Mouse (Mus musculus): ENCODE measurements around the gene Tcf21. TPM values are rescaled to one million over a fixed set of nuclear protein-coding genes. Genes with fewer than 3 reads are reported as not detected.
A peak's percentile ranks its signal among the peaks of the same experiment; 100 is the strongest.

Gene Tcf21
- polyA plus RNA-seq, 1 experiment from 2014 or later, result 750 TPM

DNA sequence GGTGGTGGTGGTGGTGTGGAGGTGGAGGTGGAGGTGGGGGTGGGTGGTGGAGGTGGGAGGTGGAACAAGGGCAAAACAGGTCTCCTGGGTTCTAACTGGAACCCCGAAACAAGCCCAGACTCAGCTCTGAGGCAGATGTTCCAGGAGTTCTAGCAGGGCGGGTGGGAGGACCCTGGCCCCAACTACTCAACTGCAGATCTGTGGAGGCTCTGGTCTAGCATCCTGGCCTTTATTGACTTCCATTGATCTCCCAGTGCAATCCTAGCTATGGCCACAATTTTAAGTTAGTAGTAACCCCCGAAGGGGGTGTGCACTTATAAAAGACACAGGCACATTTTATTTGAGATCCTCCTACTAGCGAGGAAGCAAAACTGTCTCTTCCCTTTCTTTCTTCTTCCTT lies 2.0 kb downstream of the Tcf21 start:
- DNase-seq (ENCODE audit: low spot score), result peak; percentile 49
- H3K4me3 ChIP-seq (ENCODE audit: low read depth, low read length), result peak overlapping the region; percentile 56
- WGBS, result 18% methylated on average over 4 of the region's 4 CpGs
- peaks cover 14% of the 10 kb centered on the region for H3K27me3 ChIP-seq (replicated peaks; ENCODE audit: insufficient read depth, low read length)
- H3K4me2 ChIP-seq (replicated peaks; ENCODE audit: low read depth, low read length), result peak overlapping the region; percentile 34
- H3K4me1 ChIP-seq (ENCODE audit: insufficient read depth, low read depth, low read length), result peaks cover under 1% of the 10 kb centered on the region; the same call in 1 of the 2 replicates
- ATAC-seq, result peak; percentile 7; the same call in 1 of the 2 replicates
- no peaks in the 10 kb centered on the region for H3K36me3 ChIP-seq (ENCODE audit: insufficient read depth, low read length)
- no peak for TF ChIP-seq CTCF (IDR thresholded peaks at IDR 0.05)
- TF ChIP-seq EP300 (IDR thresholded peaks at IDR 0.05), result no peak
- no peaks in the 10 kb centered on the region for H3K9me3 ChIP-seq (ENCODE audit: low read length)
- H3K9ac ChIP-seq (replicated peaks; ENCODE audit: low read depth), result peak overlapping the region; percentile 60
- H3K27ac ChIP-seq (ENCODE audit: low read length), result peak overlapping the region; percentile 85

DNA sequence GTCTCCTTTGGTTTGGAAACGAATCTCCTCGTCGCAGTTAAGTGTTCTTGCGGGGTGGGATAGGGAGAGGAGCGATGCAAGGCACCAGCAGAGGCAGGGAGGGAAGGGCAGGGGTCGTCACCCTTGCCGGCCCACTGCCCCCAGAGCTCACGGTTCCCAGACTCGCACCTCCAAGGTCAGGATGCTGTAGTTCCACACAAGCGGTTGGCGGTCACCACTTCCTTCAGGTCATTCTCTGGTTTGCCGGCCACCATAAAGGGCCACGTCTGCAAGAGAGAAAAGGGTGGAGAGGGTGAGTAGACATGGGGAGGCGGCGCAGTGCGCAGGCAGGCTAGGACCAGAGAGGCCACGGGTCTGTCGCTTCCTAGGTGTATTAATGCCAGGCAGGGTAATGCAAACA lies 2.4 kb downstream of the Tcf21 start:
- H3K27ac ChIP-seq (ENCODE audit: low read length), result peak overlapping the region; percentile 85
- H3K36me3 ChIP-seq (ENCODE audit: insufficient read depth, low read length), result no peaks in the 10 kb centered on the region
- H3K4me3 ChIP-seq (ENCODE audit: low read depth, low read length), result peak overlapping the region; percentile 56
- H3K9ac ChIP-seq (replicated peaks; ENCODE audit: low read depth), result peak overlapping the region; percentile 60
- H3K9me3 ChIP-seq (ENCODE audit: low read length), result no peaks in the 10 kb centered on the region
- ATAC-seq (peak; percentile 10), DNase-seq (ENCODE audit: low spot score) (peak; percentile 40)
- H3K4me2 ChIP-seq (replicated peaks; ENCODE audit: low read depth, low read length), result peak overlapping the region; percentile 34
- TF ChIP-seq EP300 (IDR thresholded peaks at IDR 0.05), result no peak
- TF ChIP-seq CTCF (IDR thresholded peaks at IDR 0.05), result no peak
- 8% methylated on average over 18 of the region's 18 CpGs for WGBS
- H3K27me3 ChIP-seq (replicated peaks; ENCODE audit: insufficient read depth, low read length), result peaks cover 11% of the 10 kb centered on the region
- no peaks in the 10 kb centered on the region; the same call in 1 of the 2 replicates for H3K4me1 ChIP-seq (ENCODE audit: insufficient read depth, low read depth, low read length)

DNA sequence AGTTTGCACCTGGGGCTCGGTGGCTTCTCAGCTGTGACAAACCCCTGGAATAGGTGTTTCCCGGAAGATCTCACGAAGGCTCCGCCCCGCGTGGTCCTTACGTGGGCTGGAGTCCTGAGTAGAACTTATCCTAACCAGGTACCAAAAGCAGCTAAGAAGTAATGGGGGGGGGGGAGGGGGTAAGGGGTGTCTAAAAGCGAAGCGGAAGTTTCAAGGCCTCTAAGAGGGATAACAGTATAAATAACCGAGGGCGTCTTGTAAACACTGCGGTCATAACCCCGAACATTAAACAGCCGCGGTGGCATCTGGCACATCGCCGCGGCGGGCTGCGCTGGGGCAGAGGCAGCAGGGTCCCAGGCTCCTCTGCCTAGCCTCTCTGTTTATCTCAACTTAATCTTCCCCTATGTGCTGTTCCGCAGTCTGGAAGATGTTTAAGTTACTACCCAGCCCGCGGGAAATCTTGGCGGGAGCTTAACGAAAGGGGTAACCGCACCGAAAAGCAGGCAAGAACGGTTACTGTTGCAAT lies 3.7 kb downstream of the Tcf21 start:
- no peaks in the 10 kb centered on the region for H3K9me3 ChIP-seq (ENCODE audit: low read length)
- TF ChIP-seq EP300 (IDR thresholded peaks at IDR 0.05), result peak; percentile 18; the same call in 1 of the 2 replicates
- TF ChIP-seq CTCF (IDR thresholded peaks at IDR 0.05), result no peak
- ATAC-seq, result 0 out of 2 replicates have a peak, but pooled peaks have one; percentile 13
- H3K27me3 ChIP-seq (replicated peaks; ENCODE audit: insufficient read depth, low read length), result peaks cover 15% of the 10 kb centered on the region
- peak; percentile 50 for DNase-seq (ENCODE audit: low spot score)
- peak overlapping the region; percentile 68 for H3K9ac ChIP-seq (replicated peaks; ENCODE audit: low read depth)
- no peaks in the 10 kb centered on the region for H3K4me1 ChIP-seq (ENCODE audit: insufficient read depth, low read depth, low read length)
- H3K4me3 ChIP-seq (ENCODE audit: low read depth, low read length), result peak overlapping the region; percentile 40
- H3K27ac ChIP-seq (ENCODE audit: low read length), result peak overlapping the region; percentile 78
- under 1% methylated on average over 28 of the region's 28 CpGs for WGBS
- peak overlapping the region; percentile 51 for H3K4me2 ChIP-seq (replicated peaks; ENCODE audit: low read depth, low read length)
- no peaks in the 10 kb centered on the region for H3K36me3 ChIP-seq (ENCODE audit: insufficient read depth, low read length)

DNA sequence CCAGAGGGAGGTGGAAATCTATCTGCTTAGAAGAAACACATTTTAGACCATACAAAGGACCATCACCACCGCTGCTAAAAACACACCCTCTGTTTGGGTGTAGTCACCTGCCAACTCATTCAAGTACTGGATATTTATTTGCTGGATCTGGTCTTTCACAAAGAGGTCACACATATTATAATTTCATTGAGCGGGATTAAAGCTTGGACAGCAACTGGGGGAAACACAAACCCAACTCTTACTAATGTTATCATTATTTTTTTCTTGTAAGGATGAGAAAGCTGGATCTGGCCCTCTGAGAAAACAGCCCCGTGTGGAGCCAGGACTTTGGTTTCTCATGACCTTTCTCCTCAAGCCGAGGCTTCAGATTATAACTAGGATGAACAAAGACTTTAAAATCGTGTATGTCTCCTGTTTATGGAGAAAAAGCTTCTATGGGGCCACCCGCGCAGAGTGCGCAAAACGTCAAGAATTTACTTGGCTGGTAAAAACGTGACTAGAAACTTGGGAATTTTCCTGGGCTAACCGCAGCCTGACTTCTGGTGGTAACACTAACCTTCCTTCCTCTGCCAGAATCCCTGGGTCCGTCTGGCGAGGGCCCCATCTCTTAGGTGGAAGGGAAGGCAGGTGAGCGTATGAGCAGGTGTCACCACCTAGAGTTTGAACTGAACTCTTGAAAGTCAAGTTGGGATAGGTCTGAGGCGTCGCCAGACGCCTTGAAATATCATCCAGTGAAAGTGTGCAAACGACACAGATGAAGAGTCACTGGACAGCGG lies 4.3 kb downstream of the Tcf21 start:
- DNase-seq (ENCODE audit: low spot score), result no peak
- Histone ChIP-seq H3K9me3 (ENCODE audit: low read length) (no peaks in the 10 kb centered on the region), H3K9ac (replicated peaks; ENCODE audit: low read depth) (peak overlapping the region; percentile 68), H3K27ac (ENCODE audit: low read length) (peak overlapping the region; percentile 78), H3K36me3 (ENCODE audit: insufficient read depth, low read length) (no peaks in the 10 kb centered on the region), H3K4me2 (replicated peaks; ENCODE audit: low read depth, low read length) (peak overlapping the region; percentile 51), H3K4me3 (ENCODE audit: low read depth, low read length) (peak overlapping the region; percentile 40), H3K27me3 (replicated peaks; ENCODE audit: insufficient read depth, low read length) (peaks cover 15% of the 10 kb centered on the region), H3K4me1 (ENCODE audit: insufficient read depth, low read depth, low read length) (no peaks in the 10 kb centered on the region)
- WGBS, result 7% methylated on average over 19 of the region's 19 CpGs
- TF ChIP-seq CTCF (IDR thresholded peaks at IDR 0.05) (no peak), EP300 (IDR thresholded peaks at IDR 0.05) (no peak)
- no peak for ATAC-seq

DNA sequence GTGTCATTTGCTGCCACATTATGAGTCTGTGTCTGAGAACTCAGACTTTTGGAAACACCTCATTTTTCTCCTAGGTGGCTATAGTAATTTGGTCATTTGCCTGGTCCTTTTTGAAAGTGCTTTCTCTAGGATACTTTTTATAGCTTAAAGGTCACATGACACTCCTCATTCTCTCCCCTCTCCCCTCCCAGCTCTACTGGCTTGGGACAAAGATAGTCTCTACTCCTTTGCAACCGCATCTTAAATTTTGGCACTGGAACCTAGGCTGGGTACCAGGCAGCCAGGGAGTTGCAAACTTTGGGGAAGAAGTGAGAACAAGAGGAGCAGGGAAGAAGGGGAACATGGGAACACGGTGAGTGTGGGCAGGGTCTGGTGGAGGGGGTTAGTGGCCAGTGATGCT lies 5.2 kb downstream of the Tcf21 start:
- H3K27ac ChIP-seq (ENCODE audit: low read length), result peak overlapping the region; percentile 78; the same call in 1 of the 2 replicates
- no peaks in the 10 kb centered on the region for H3K9me3 ChIP-seq (ENCODE audit: low read length)
- WGBS, result 2% methylated on average over 2 of the region's 2 CpGs
- ATAC-seq (peak; percentile 37), DNase-seq (ENCODE audit: low spot score) (peak; percentile 67)
- no peaks in the 10 kb centered on the region for H3K4me1 ChIP-seq (ENCODE audit: insufficient read depth, low read depth, low read length)
- no peaks in the 10 kb centered on the region for H3K36me3 ChIP-seq (ENCODE audit: insufficient read depth, low read length)
- peaks cover 12% of the 10 kb centered on the region for H3K27me3 ChIP-seq (replicated peaks; ENCODE audit: insufficient read depth, low read length)
- peak overlapping the region; percentile 40 for H3K4me3 ChIP-seq (ENCODE audit: low read depth, low read length)
- H3K9ac ChIP-seq (replicated peaks; ENCODE audit: low read depth), result 0 out of 2 replicates have a peak overlapping the region, but pooled peaks have one; percentile 68
- peak overlapping the region; percentile 51; the same call in 1 of the 2 replicates for H3K4me2 ChIP-seq (replicated peaks; ENCODE audit: low read depth, low read length)
- TF ChIP-seq CTCF (IDR thresholded peaks at IDR 0.05) (no peak), EP300 (IDR thresholded peaks at IDR 0.05) (no peak)

DNA sequence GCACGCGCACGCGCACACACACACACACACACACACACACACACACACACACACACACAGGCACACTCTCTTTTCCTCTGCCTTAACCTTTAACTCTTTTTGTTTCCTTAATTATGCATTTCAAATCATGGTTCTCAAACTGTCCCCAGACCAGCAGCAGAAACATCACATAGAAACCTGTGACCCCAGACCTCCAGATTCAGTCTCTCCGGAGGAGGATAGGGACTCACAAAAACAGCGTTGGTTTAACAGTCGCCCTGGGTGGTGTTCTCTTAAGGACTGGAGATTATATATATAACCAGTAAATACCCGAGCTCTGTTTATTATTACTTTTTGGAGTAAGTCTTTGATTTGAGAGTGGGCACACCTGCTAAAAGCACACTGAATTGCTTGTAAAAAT lies 5.7 kb downstream of the Tcf21 start:
- Histone ChIP-seq H3K9me3 (ENCODE audit: low read length) (no peaks in the 10 kb centered on the region), H3K4me1 (ENCODE audit: insufficient read depth, low read depth, low read length) (no peaks in the 10 kb centered on the region), H3K4me3 (ENCODE audit: low read depth, low read length) (no peak overlapping the region), H3K27me3 (replicated peaks; ENCODE audit: insufficient read depth, low read length) (peaks cover 7% of the 10 kb centered on the region), H3K27ac (ENCODE audit: low read length) (0 out of 2 replicates have a peak overlapping the region, but pooled peaks have one; percentile 20), H3K4me2 (replicated peaks; ENCODE audit: low read depth, low read length) (0 out of 2 replicates have a peak overlapping the region, but pooled peaks have one; percentile 51), H3K9ac (replicated peaks; ENCODE audit: low read depth) (no peak overlapping the region), H3K36me3 (ENCODE audit: insufficient read depth, low read length) (no peaks in the 10 kb centered on the region)
- 7% methylated on average over 4 of the region's 8 CpGs for WGBS
- no peak; the same call in 1 of the 2 replicates for ATAC-seq
- no peak for TF ChIP-seq EP300 (IDR thresholded peaks at IDR 0.05)
- no peak for TF ChIP-seq CTCF (IDR thresholded peaks at IDR 0.05)
- DNase-seq (ENCODE audit: low spot score), result peak; percentile 9
